In the genomic region with DNA sequence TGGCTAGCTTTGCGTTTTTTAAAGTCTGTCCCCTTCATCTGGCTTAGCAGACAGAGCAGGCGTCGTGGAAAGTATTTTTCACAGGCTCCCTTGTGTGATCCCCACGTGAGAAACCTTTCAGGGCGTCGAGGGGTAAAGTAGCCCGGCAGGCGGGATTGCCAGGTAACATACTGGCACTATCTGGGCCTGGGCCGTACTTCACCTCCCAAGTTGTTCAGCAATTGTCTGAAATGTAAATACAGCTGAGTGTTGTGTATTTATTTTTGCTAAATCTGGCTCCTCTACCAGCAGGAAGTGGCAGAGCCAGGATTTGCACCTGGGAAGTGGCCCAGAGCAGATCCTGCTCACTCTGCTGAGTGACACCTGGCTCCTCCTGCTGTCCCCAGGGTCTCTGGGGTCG, we compare ENCODE assay signal across 19 mouse cellular contexts. TPM values are rescaled to one million over a fixed set of nuclear protein-coding genes. Genes with fewer than 3 reads are reported as not detected.
A peak's percentile ranks its signal among the peaks of the same experiment; 100 is the strongest.
DNase-seq lines count a peak whose midpoint lies in the region; ATAC-seq and TF ChIP-seq lines count a peak whose summit lies in the region.
"Had no signal": no experiment of that assay in that cellular context is flagged by ENCODE, and none has a peak within 500 bp of the region (broad histone marks: within the 10 kb centered on the region; RNA-seq: fewer than 3 reads in every experiment).

No protein-coding gene starts in this region.

- H3K36me3 ChIP-seq in limb, embryonic 12.5 days: peaks cover 3% of the 10 kb centered on the region; the same call in 1 of the 2 replicates
- no peaks in the 10 kb centered on the region for H3K36me3 ChIP-seq in limb, embryonic 10.5 days
- H3K36me3 ChIP-seq in embryonic facial prominence, embryonic 15.5 days: 0 out of 2 replicates have a peak, but pooled peaks cover 3% of the 10 kb centered on the region
- H3K36me3 ChIP-seq in kidney, embryonic 14.5 days (ENCODE audit: control insufficient read depth, insufficient read depth, low read length): no peaks in the 10 kb centered on the region
- H3K36me3 ChIP-seq: forebrain, embryonic 12.5 days; heart, embryonic 15.5 days; hindbrain, embryonic 10.5 days; intestine, embryonic 15.5 days had no signal

- no peak for DNase-seq in limb, embryonic 10.5 days (ENCODE audit: low spot score)
- peak; percentile 41 for DNase-seq in lung, adult 2 months
- peak; percentile 74 for DNase-seq in lung, postnatal 36 days
- DNase-seq in kidney, adult 11 months: no peak
- DNase-seq in testis, postnatal 14 days (ENCODE audit: low spot score): no peak
- DNase-seq: cerebellum, adult 9-10 months; right cerebral cortex, postnatal 25 days; thymus, postnatal 4 days had no signal

- no peak overlapping the region for H3K9ac ChIP-seq in limb, embryonic 12.5 days (replicated peaks)
- no peak overlapping the region for H3K9ac ChIP-seq in embryonic facial prominence, embryonic 15.5 days
- no peak overlapping the region for H3K9ac ChIP-seq in kidney, embryonic 14.5 days (ENCODE audit: low read depth, low read length)
- H3K9ac ChIP-seq: forebrain, embryonic 12.5 days; heart, embryonic 15.5 days; intestine, embryonic 15.5 days had no signal

- H3K27me3 ChIP-seq in limb, embryonic 12.5 days: peaks cover 4% of the 10 kb centered on the region; the same call in 1 of the 2 replicates
- H3K27me3 ChIP-seq in limb, embryonic 10.5 days (ENCODE audit: low read depth, poor library complexity, severe bottlenecking): peaks cover 27% of the 10 kb centered on the region
- H3K27me3 ChIP-seq in embryonic facial prominence, embryonic 15.5 days: no peaks in the 10 kb centered on the region
- H3K27me3 ChIP-seq in kidney, embryonic 14.5 days (ENCODE audit: control insufficient read depth, insufficient read depth, low read length): no peaks in the 10 kb centered on the region
- H3K27me3 ChIP-seq: heart, embryonic 15.5 days; intestine, embryonic 15.5 days; Patski had no signal

- H3K4me1 ChIP-seq in limb, embryonic 12.5 days (replicated peaks): peaks cover 45% of the 10 kb centered on the region
- H3K4me1 ChIP-seq in limb, embryonic 10.5 days: peaks cover 35% of the 10 kb centered on the region
- H3K4me1 ChIP-seq in embryonic facial prominence, embryonic 15.5 days: peaks cover 40% of the 10 kb centered on the region
- H3K4me1 ChIP-seq in lung, adult 2 months (ENCODE audit: control insufficient read depth, insufficient read depth, low read length): peaks cover 12% of the 10 kb centered on the region
- H3K4me1 ChIP-seq in kidney, embryonic 14.5 days (ENCODE audit: control insufficient read depth, insufficient read depth, low read length): peaks cover 27% of the 10 kb centered on the region

- 48% methylated on average over 10 of the region's 10 CpGs for WGBS in limb, embryonic 12.5 days
- WGBS in limb, embryonic 10.5 days: 55% methylated on average over 10 of the region's 10 CpGs
- 50% methylated on average over 10 of the region's 10 CpGs for WGBS in embryonic facial prominence, embryonic 15.5 days
- 37% methylated on average over 10 of the region's 10 CpGs for WGBS in lung, adult 2 months
- WGBS in kidney, embryonic 14.5 days: 63% methylated on average over 10 of the region's 10 CpGs

- no peaks in the 10 kb centered on the region for H3K9me3 ChIP-seq in limb, embryonic 12.5 days
- H3K9me3 ChIP-seq in limb, embryonic 10.5 days (replicated peaks): no peaks in the 10 kb centered on the region
- H3K9me3 ChIP-seq in embryonic facial prominence, embryonic 15.5 days (replicated peaks): no peaks in the 10 kb centered on the region
- no peaks in the 10 kb centered on the region for H3K9me3 ChIP-seq in kidney, embryonic 14.5 days (ENCODE audit: control insufficient read depth, low read length)
- H3K9me3 ChIP-seq: forebrain, embryonic 12.5 days; heart, embryonic 15.5 days; hindbrain, embryonic 10.5 days; intestine, embryonic 15.5 days had no signal

- H3K27ac ChIP-seq in limb, embryonic 12.5 days: peak overlapping the region; percentile 8; the same call in 1 of the 2 replicates
- H3K27ac ChIP-seq in limb, embryonic 10.5 days: no peak overlapping the region
- peak overlapping the region; percentile 60; the same call in 1 of the 2 replicates for H3K27ac ChIP-seq in embryonic facial prominence, embryonic 15.5 days (replicated peaks)
- H3K27ac ChIP-seq in kidney, embryonic 14.5 days (ENCODE audit: low read depth, low read length): no peak overlapping the region
- H3K27ac ChIP-seq: forebrain, embryonic 12.5 days; heart, embryonic 15.5 days; hindbrain, embryonic 10.5 days; intestine, embryonic 15.5 days; kidney, postnatal 0 days had no signal

- H3K4me3 ChIP-seq in limb, embryonic 12.5 days (replicated peaks): no peak overlapping the region
- no peak overlapping the region for H3K4me3 ChIP-seq in limb, embryonic 10.5 days
- H3K4me3 ChIP-seq in embryonic facial prominence, embryonic 15.5 days (replicated peaks): no peak overlapping the region
- H3K4me3 ChIP-seq in lung, adult 2 months (replicated peaks; ENCODE audit: extremely low read depth, low read depth, low read length): no peak overlapping the region
- H3K4me3 ChIP-seq in kidney, embryonic 14.5 days (ENCODE audit: low read length): no peak overlapping the region
- H3K4me3 ChIP-seq: forebrain, embryonic 12.5 days; heart, embryonic 15.5 days; hindbrain, embryonic 10.5 days; intestine, embryonic 15.5 days; megakaryocyte, embryonic 14.5 days had no signal

- no peak for TF ChIP-seq CTCF in lung, adult 2 months (IDR thresholded peaks at IDR 0.05; ENCODE audit: insufficient read depth, low read length)

- no peak for ATAC-seq in limb, embryonic 12.5 days (ENCODE audit: insufficient number of reproducible peaks, insufficient read depth, low FRiP score, low TSS enrichment, low read depth)
- ATAC-seq in embryonic facial prominence, embryonic 15.5 days (ENCODE audit: insufficient number of reproducible peaks, low FRiP score, low TSS enrichment, low read depth): no peak
- ATAC-seq in kidney, embryonic 14.5 days (ENCODE audit: low FRiP score, low TSS enrichment): no peak
- ATAC-seq: intestine, embryonic 15.5 days; midbrain, embryonic 16.5 days; Patski had no signal

- no peak overlapping the region for H3K4me2 ChIP-seq in limb, embryonic 12.5 days
- no peak overlapping the region for H3K4me2 ChIP-seq in embryonic facial prominence, embryonic 15.5 days (replicated peaks)
- no peak overlapping the region for H3K4me2 ChIP-seq in kidney, embryonic 14.5 days (replicated peaks; ENCODE audit: low read depth, low read length)
- H3K4me2 ChIP-seq: forebrain, embryonic 12.5 days; heart, embryonic 15.5 days; intestine, embryonic 15.5 days had no signal

- no peak for TF ChIP-seq POLR2A in lung, adult 2 months (IDR thresholded peaks at IDR 0.05; ENCODE audit: borderline replicate concordance, extremely low read depth, low read depth, low read length)

RNA-seq across cellular contexts. Expression of a gene that starts 10.9 kb away (rescaled TPM):
- 9.9 and 11.3 TPM in 2 replicates for polyA plus RNA-seq in limb, embryonic 12.5 days (2016; fragmentation: Nextera tagmentation; extraction: Ambion mirVana)
- 2.3 and 3.7 TPM in 2 replicates for polyA plus RNA-seq in limb, embryonic 10.5 days (2016; fragmentation: Nextera tagmentation; extraction: Ambion mirVana)
- polyA plus RNA-seq in embryonic facial prominence, embryonic 15.5 days (2015; fragmentation: Nextera tagmentation; extraction: Ambion mirVana): 13.3 and 14.1 TPM in 2 replicates
- polyA plus RNA-seq in lung, adult 2 months (2012; rRNA removed): 8.7 and 9.3 TPM in 2 replicates
- polyA plus RNA-seq in kidney, embryonic 14.5 days (2014; fragmentation: Nextera tagmentation; extraction: Ambion mirVana): 2.0 and 3.0 TPM in 2 replicates

RNA-seq across cellular contexts. Expression of a gene that starts 30.5 kb away (rescaled TPM):
- polyA plus RNA-seq in limb, embryonic 12.5 days (2016; fragmentation: Nextera tagmentation; extraction: Ambion mirVana): 5.0 and 5.2 TPM in 2 replicates
- polyA plus RNA-seq in limb, embryonic 10.5 days (2016; fragmentation: Nextera tagmentation; extraction: Ambion mirVana): 1.5 and 1.8 TPM in 2 replicates
- 19.2 and 20.7 TPM in 2 replicates for polyA plus RNA-seq in embryonic facial prominence, embryonic 15.5 days (2015; fragmentation: Nextera tagmentation; extraction: Ambion mirVana)
- polyA plus RNA-seq in lung, adult 2 months (2012; rRNA removed): 7.0 and 13.3 TPM in 2 replicates
- polyA plus RNA-seq in kidney, embryonic 14.5 days (2014; fragmentation: Nextera tagmentation; extraction: Ambion mirVana): 5.4 and 6.3 TPM in 2 replicates

RNA-seq across cellular contexts. Expression of a gene that starts 44.9 kb away (rescaled TPM):
- polyA plus RNA-seq in limb, embryonic 12.5 days (2016; fragmentation: Nextera tagmentation; extraction: Ambion mirVana): 10.6 and 10.8 TPM in 2 replicates
- polyA plus RNA-seq in limb, embryonic 10.5 days (2016; fragmentation: Nextera tagmentation; extraction: Ambion mirVana): 6.4 and 7.3 TPM in 2 replicates
- polyA plus RNA-seq in embryonic facial prominence, embryonic 15.5 days (2015; fragmentation: Nextera tagmentation; extraction: Ambion mirVana): 10.1 and 12.5 TPM in 2 replicates
- 8.9 and 11.2 TPM in 2 replicates for polyA plus RNA-seq in lung, adult 2 months (2012; rRNA removed)
- polyA plus RNA-seq in kidney, embryonic 14.5 days (2014; fragmentation: Nextera tagmentation; extraction: Ambion mirVana): 5.7 and 6.0 TPM in 2 replicates

Comparison
In these comparisons a context has a peak if more than half of its experiments do, and no peak if none do; other contexts are left out.
1. H3K27ac ChIP-seq: peak in limb, embryonic 12.5 days (single experiment) and embryonic facial prominence, embryonic 15.5 days (single experiment); none in limb, embryonic 10.5 days (single experiment) and kidney, embryonic 14.5 days (single experiment).
2. DNase-seq: peak in lung, adult 2 months (single experiment) and lung, postnatal 36 days (single experiment); none in limb, embryonic 10.5 days (single experiment), kidney, adult 11 months (single experiment) and testis, postnatal 14 days (single experiment).